Mouse (Mus musculus): Measurements from ENCODE around the gene Zbtb18.

Gene Zbtb18

GRCm38 (mm10) chr1:177483612-177484011 lies 41.5 kb downstream of the Zbtb18 start:
- DNase-seq (ENCODE audit: low read depth, low spot score), result no peak

GRCm38 (mm10) chr1:177484280-177484679 lies 42.1 kb downstream of the Zbtb18 start:
- no peak for DNase-seq (ENCODE audit: low read depth, low spot score)

- no peak for DNase-seq (ENCODE audit: low read depth, low spot score)
Observed at GRCm38 (mm10) chr1:177484680-177485079, 42.5 kb downstream of the Zbtb18 start.

- DNase-seq (ENCODE audit: low read depth, low spot score), result no peak
Observed at GRCm38 (mm10) chr1:177489844-177490243, 47.7 kb downstream of the Zbtb18 start.

GRCm38 (mm10) chr1:177490808-177491207 lies 48.7 kb downstream of the Zbtb18 start:
- no peak for DNase-seq (ENCODE audit: low read depth, low spot score)

GRCm38 (mm10) chr1:177491280-177491679 lies 49.1 kb downstream of the Zbtb18 start:
- no peak for DNase-seq (ENCODE audit: low read depth, low spot score)

GRCm38 (mm10) chr1:177494306-177494705 lies 52.2 kb downstream of the Zbtb18 start:
- DNase-seq (ENCODE audit: low read depth, low spot score), result no peak

- DNase-seq (ENCODE audit: low read depth, low spot score), result no peak
Observed at GRCm38 (mm10) chr1:177494913-177495542, 52.9 kb downstream of the Zbtb18 start.

Measured in c-Kit-negative CD71-positive TER-119-positive erythroid progenitor cells, embryonic 14.5 days (primary cell).